Mouse (Mus musculus): ENCODE data around the gene Zbtb16. TPM values are rescaled to one million over a fixed set of nuclear protein-coding genes. Genes with fewer than 3 reads are reported as not detected.
A peak's percentile ranks its signal among the peaks of the same experiment; 100 is the strongest.

Zbtb16 gene
- polyA plus RNA-seq, 1 experiment from 2014 or later = 0.28 TPM

GRCm38 (mm10) chr9:48633147-48633546, 202.9 kb downstream of the Zbtb16 start:
- H3K4me3 ChIP-seq (replicated peaks; ENCODE audit: low read depth, low read length) = no peak overlapping the region
- TF ChIP-seq CTCF (IDR thresholded peaks at IDR 0.05; ENCODE audit: low read depth) = no peak
- H3K27me3 ChIP-seq (ENCODE audit: insufficient read depth, low read length) = no peaks in the 10 kb centered on the region
- no peak overlapping the region for H3K4me2 ChIP-seq (ENCODE audit: low read length)
- no peak overlapping the region for H3K9ac ChIP-seq (ENCODE audit: low read depth, low read length)
- WGBS = 79% methylated on average over 6 of the region's 6 CpGs
- no peak overlapping the region for H3K27ac ChIP-seq
- no peaks in the 10 kb centered on the region for H3K9me3 ChIP-seq (replicated peaks; ENCODE audit: low read length)
- no peak for ATAC-seq (replicated peaks; ENCODE audit: low FRiP score, low read depth)
- no peaks in the 10 kb centered on the region for H3K4me1 ChIP-seq (replicated peaks; ENCODE audit: insufficient read depth, low read length)
- no peak for DNase-seq (ENCODE audit: low spot score)
- H3K36me3 ChIP-seq (ENCODE audit: insufficient read depth, low read length) = no peaks in the 10 kb centered on the region

DNA sequence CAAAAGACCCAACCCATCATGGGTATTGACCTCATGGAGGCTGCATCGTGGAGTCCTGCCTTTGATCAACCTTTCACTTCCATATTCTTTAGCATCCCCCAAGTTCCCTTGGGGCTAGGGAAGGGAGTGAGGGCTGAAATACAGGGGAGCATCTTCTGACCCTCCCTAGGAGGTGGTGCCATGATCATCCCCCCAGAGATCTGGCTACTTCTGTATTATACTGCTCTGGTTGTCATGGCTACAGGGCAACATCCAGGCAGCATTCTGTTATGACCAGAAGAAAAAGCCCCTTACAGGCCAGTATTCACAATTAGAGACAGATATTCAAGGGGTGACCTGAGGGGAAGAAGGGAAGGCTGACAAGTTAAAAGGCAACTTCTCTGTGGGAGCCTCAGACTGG, 216.8 kb downstream of the Zbtb16 start:
- Histone ChIP-seq H3K4me3 (replicated peaks; ENCODE audit: low read depth, low read length) (no peak overlapping the region), H3K36me3 (ENCODE audit: insufficient read depth, low read length) (no peaks in the 10 kb centered on the region), H3K27ac (no peak overlapping the region), H3K4me1 (replicated peaks; ENCODE audit: insufficient read depth, low read length) (no peaks in the 10 kb centered on the region), H3K4me2 (ENCODE audit: low read length) (no peak overlapping the region), H3K9ac (ENCODE audit: low read depth, low read length) (no peak overlapping the region), H3K27me3 (ENCODE audit: insufficient read depth, low read length) (no peaks in the 10 kb centered on the region), H3K9me3 (replicated peaks; ENCODE audit: low read length) (no peaks in the 10 kb centered on the region)
- no peak for ATAC-seq (replicated peaks; ENCODE audit: low FRiP score, low read depth)
- no peak for TF ChIP-seq CTCF (IDR thresholded peaks at IDR 0.05; ENCODE audit: low read depth)
- WGBS = 81% methylated on average over 1 of the region's 1 CpGs
- no peak for DNase-seq (ENCODE audit: low spot score)

GRCm38 (mm10) chr9:48618589-48618988, 217.4 kb downstream of the Zbtb16 start:
- Histone ChIP-seq H3K27me3 (ENCODE audit: insufficient read depth, low read length) (no peaks in the 10 kb centered on the region), H3K9me3 (replicated peaks; ENCODE audit: low read length) (no peaks in the 10 kb centered on the region), H3K4me1 (replicated peaks; ENCODE audit: insufficient read depth, low read length) (no peaks in the 10 kb centered on the region), H3K9ac (ENCODE audit: low read depth, low read length) (no peak overlapping the region), H3K4me2 (ENCODE audit: low read length) (peak overlapping the region; percentile 23; the same call in 1 of the 2 replicates), H3K4me3 (replicated peaks; ENCODE audit: low read depth, low read length) (no peak overlapping the region), H3K36me3 (ENCODE audit: insufficient read depth, low read length) (no peaks in the 10 kb centered on the region), H3K27ac (no peak overlapping the region)
- WGBS = 24% methylated on average over 6 of the region's 6 CpGs
- TF ChIP-seq CTCF (IDR thresholded peaks at IDR 0.05; ENCODE audit: low read depth) = peak; percentile 84
- peak; percentile 90 for DNase-seq (ENCODE audit: low spot score)
- no peak; the same call in 1 of the 2 replicates for ATAC-seq (replicated peaks; ENCODE audit: low FRiP score, low read depth)

DNA sequence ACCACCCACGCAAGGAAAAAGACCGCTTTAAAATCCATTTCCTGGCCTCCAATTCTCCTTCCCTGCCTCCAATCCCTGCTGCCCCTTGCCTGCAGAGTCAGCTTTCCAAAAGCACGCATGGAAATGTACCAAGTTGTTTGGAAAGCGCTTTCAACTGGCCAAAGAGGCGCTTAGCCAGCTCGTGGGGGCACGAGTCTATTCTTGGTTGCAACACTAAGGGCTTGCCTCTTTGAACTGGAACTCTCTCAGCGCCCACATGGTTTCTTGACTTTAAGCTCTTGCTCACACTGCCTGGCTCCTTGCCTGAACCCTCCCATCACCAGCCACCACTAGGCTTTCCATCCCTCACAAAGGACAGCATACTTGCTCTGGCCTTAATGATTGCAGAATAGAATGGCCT, 217.9 kb downstream of the Zbtb16 start:
- ATAC-seq (replicated peaks; ENCODE audit: low FRiP score, low read depth) = no peak
- Histone ChIP-seq H3K36me3 (ENCODE audit: insufficient read depth, low read length) (no peaks in the 10 kb centered on the region), H3K9me3 (replicated peaks; ENCODE audit: low read length) (no peaks in the 10 kb centered on the region), H3K9ac (ENCODE audit: low read depth, low read length) (no peak overlapping the region), H3K4me3 (replicated peaks; ENCODE audit: low read depth, low read length) (no peak overlapping the region), H3K27ac (no peak overlapping the region), H3K27me3 (ENCODE audit: insufficient read depth, low read length) (no peaks in the 10 kb centered on the region), H3K4me1 (replicated peaks; ENCODE audit: insufficient read depth, low read length) (no peaks in the 10 kb centered on the region), H3K4me2 (ENCODE audit: low read length) (no peak overlapping the region)
- TF ChIP-seq CTCF (IDR thresholded peaks at IDR 0.05; ENCODE audit: low read depth) = no peak
- 72% methylated on average over 8 of the region's 8 CpGs for WGBS
- DNase-seq (ENCODE audit: low spot score) = no peak

- no peak for DNase-seq (ENCODE audit: low spot score)
- Histone ChIP-seq H3K9me3 (replicated peaks; ENCODE audit: low read length) (no peaks in the 10 kb centered on the region), H3K36me3 (ENCODE audit: insufficient read depth, low read length) (no peaks in the 10 kb centered on the region), H3K27me3 (ENCODE audit: insufficient read depth, low read length) (no peaks in the 10 kb centered on the region), H3K4me3 (replicated peaks; ENCODE audit: low read depth, low read length) (no peak overlapping the region), H3K4me2 (ENCODE audit: low read length) (no peak overlapping the region), H3K4me1 (replicated peaks; ENCODE audit: insufficient read depth, low read length) (no peaks in the 10 kb centered on the region), H3K27ac (no peak overlapping the region), H3K9ac (ENCODE audit: low read depth, low read length) (no peak overlapping the region)
- no peak for ATAC-seq (replicated peaks; ENCODE audit: low FRiP score, low read depth)
- WGBS = 87% methylated on average over 3 of the region's 3 CpGs
- TF ChIP-seq CTCF (IDR thresholded peaks at IDR 0.05; ENCODE audit: low read depth) = no peak
Measured at GRCm38 (mm10) chr9:48617511-48618010, 218.5 kb downstream of the Zbtb16 start.

- Histone ChIP-seq H3K4me1 (replicated peaks; ENCODE audit: insufficient read depth, low read length) (no peaks in the 10 kb centered on the region), H3K4me3 (replicated peaks; ENCODE audit: low read depth, low read length) (no peak overlapping the region), H3K4me2 (ENCODE audit: low read length) (no peak overlapping the region), H3K9ac (ENCODE audit: low read depth, low read length) (no peak overlapping the region), H3K9me3 (replicated peaks; ENCODE audit: low read length) (no peaks in the 10 kb centered on the region), H3K27me3 (ENCODE audit: insufficient read depth, low read length) (no peaks in the 10 kb centered on the region), H3K27ac (no peak overlapping the region), H3K36me3 (ENCODE audit: insufficient read depth, low read length) (no peaks in the 10 kb centered on the region)
- no peak for TF ChIP-seq CTCF (IDR thresholded peaks at IDR 0.05; ENCODE audit: low read depth)
- 84% methylated on average over 4 of the region's 4 CpGs for WGBS
- DNase-seq (ENCODE audit: low spot score) (no peak), ATAC-seq (replicated peaks; ENCODE audit: low FRiP score, low read depth) (no peak)
Measured at GRCm38 (mm10) chr9:48613221-48613620, 222.8 kb downstream of the Zbtb16 start.

- Histone ChIP-seq H3K4me1 (replicated peaks; ENCODE audit: insufficient read depth, low read length) (no peaks in the 10 kb centered on the region), H3K9ac (ENCODE audit: low read depth, low read length) (no peak overlapping the region), H3K36me3 (ENCODE audit: insufficient read depth, low read length) (no peaks in the 10 kb centered on the region), H3K27ac (no peak overlapping the region), H3K4me3 (replicated peaks; ENCODE audit: low read depth, low read length) (no peak overlapping the region), H3K4me2 (ENCODE audit: low read length) (no peak overlapping the region), H3K9me3 (replicated peaks; ENCODE audit: low read length) (no peaks in the 10 kb centered on the region), H3K27me3 (ENCODE audit: insufficient read depth, low read length) (no peaks in the 10 kb centered on the region)
- DNase-seq (ENCODE audit: low spot score) = no peak
- WGBS = 85% methylated on average over 5 of the region's 5 CpGs
- ATAC-seq (replicated peaks; ENCODE audit: low FRiP score, low read depth) = no peak
- no peak for TF ChIP-seq CTCF (IDR thresholded peaks at IDR 0.05; ENCODE audit: low read depth)
Measured at GRCm38 (mm10) chr9:48612542-48612941, 223.5 kb downstream of the Zbtb16 start.

All from kidney, postnatal 0 days (tissue).